Comparison of ENCODE assay signal across 9 mouse cellular contexts in the genomic region with DNA sequence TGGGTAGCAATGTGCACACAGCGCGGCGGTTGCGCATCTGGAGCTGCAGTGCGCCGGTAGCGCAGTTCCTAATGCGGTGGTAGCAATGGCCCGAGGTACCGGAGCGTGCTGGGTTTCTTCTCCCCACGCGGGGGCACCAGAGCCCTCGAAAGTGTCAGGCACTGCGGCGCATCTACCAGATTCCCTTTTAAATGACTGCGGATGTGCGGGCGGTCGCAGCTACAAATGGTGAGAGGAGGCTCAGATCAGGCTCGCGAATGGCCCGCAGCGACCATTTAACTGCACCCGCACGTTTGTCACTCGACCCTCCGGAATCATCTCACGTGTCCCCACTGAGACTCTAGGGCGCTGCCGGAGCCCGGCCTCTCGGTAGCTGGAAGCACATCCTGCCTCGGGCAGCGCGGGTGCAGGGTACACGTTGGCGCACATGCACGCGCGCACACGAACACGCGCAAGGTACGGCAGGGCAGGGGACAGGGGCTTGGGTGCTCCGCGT. TPM values are rescaled to one million over a fixed set of nuclear protein-coding genes. Genes with fewer than 3 reads are reported as not detected.
DNase-seq lines count a peak whose midpoint lies in the region; ATAC-seq and TF ChIP-seq lines count a peak whose summit lies in the region.
"Had no signal": no experiment of that assay in that cellular context is flagged by ENCODE, and none has a peak within 500 bp of the region (broad histone marks: within the 10 kb centered on the region; RNA-seq: fewer than 3 reads in every experiment).

A gene (plus strand): TSS at position 173 of the 496 bp plus-strand sequence.

- no peaks in the 10 kb centered on the region for H3K36me3 ChIP-seq in hindbrain, embryonic 11.5 days (ENCODE audit: control insufficient read depth, insufficient read depth, low read length)

- under 1% methylated on average over 47 of the region's 47 CpGs for WGBS in hindbrain, embryonic 11.5 days
- 2% methylated on average over 47 of the region's 47 CpGs for WGBS in lung, adult 2 months

- H3K4me3 ChIP-seq in hindbrain, embryonic 11.5 days (ENCODE audit: low read depth, low read length) = peak within 1 kb of the TSS; percentile 74
- peak within 1 kb of the TSS; percentile 70 for H3K4me3 ChIP-seq in lung, adult 2 months (replicated peaks; ENCODE audit: extremely low read depth, low read depth, low read length)

- H3K4me2 ChIP-seq in hindbrain, embryonic 11.5 days (replicated peaks; ENCODE audit: low read depth, low read length) = peak within 1 kb of the TSS; percentile 98

- TF ChIP-seq POLR2A in lung, adult 2 months (IDR thresholded peaks at IDR 0.05; ENCODE audit: borderline replicate concordance, extremely low read depth, low read depth, low read length) = no peak

- no peaks in the 10 kb centered on the region for H3K4me1 ChIP-seq in hindbrain, embryonic 11.5 days (replicated peaks; ENCODE audit: control insufficient read depth, insufficient read depth, low read length)
- H3K4me1 ChIP-seq in lung, adult 2 months (ENCODE audit: control insufficient read depth, insufficient read depth, low read length) = no peaks in the 10 kb centered on the region

- TF ChIP-seq CTCF in lung, adult 2 months (IDR thresholded peaks at IDR 0.05; ENCODE audit: insufficient read depth, low read length) = peak; percentile 64

- H3K27ac ChIP-seq in hindbrain, embryonic 11.5 days (ENCODE audit: low read depth, low read length) = peak within 1 kb of the TSS; percentile 70

- ATAC-seq in hindbrain, embryonic 11.5 days (ENCODE audit: low FRiP score) = peak; percentile 80

- H3K27me3 ChIP-seq in hindbrain, embryonic 11.5 days (ENCODE audit: control insufficient read depth, insufficient read depth, low read length) = peaks cover 14% of the 10 kb centered on the region; the same call in 1 of the 2 replicates
- H3K27me3 ChIP-seq: CH12.LX had no signal

- H3K9ac ChIP-seq in hindbrain, embryonic 11.5 days (ENCODE audit: low read depth, low read length) = peak within 1 kb of the TSS; percentile 88

- peak; percentile 89 for DNase-seq in Muller cell, postnatal 12 days (ENCODE audit: inconsistent ontology term)
- peak; percentile 96 to 97 for DNase-seq in cerebellum, postnatal 14 days
- peak; percentile 88 to 91 for DNase-seq in frontal cortex, postnatal 25 days (ENCODE audit: low spot score in 2 of 2)
- peak; percentile 93 for DNase-seq in hindbrain, embryonic 11.5 days (ENCODE audit: low spot score)
- peak; percentile 83 for DNase-seq in layer of hippocampus, adult 9-10 months (ENCODE audit: low spot score)
- peak; percentile 65 for DNase-seq in lung, adult 2 months
- peak; percentile 62 for DNase-seq in retina, adult 2 months (ENCODE audit: low read depth, low spot score)
- peak; percentile 78 for DNase-seq in urinary bladder, postnatal 25 days (ENCODE audit: low spot score)

- no peaks in the 10 kb centered on the region for H3K9me3 ChIP-seq in hindbrain, embryonic 11.5 days (ENCODE audit: control insufficient read depth, low read length)

RNA-seq across cellular contexts. Expression of the gene that starts here (rescaled TPM):
- 51.5 and 54.3 TPM in 2 replicates for polyA plus RNA-seq in hindbrain, embryonic 11.5 days (2014; fragmentation: Nextera tagmentation; extraction: Ambion mirVana)
- polyA plus RNA-seq in lung, adult 2 months (2012; rRNA removed) = 13.7 and 19.1 TPM in 2 replicates

Comparison
In these comparisons a context has a peak if more than half of its experiments do, and no peak if none do; other contexts are left out.
1. Peak in every context shown above with its lines: DNase-seq, ATAC-seq, H3K4me3 ChIP-seq and H3K27ac ChIP-seq.